Mouse (Mus musculus): ENCODE results near the gene Tgm5. TPM values are rescaled to one million over a fixed set of nuclear protein-coding genes. Genes with fewer than 3 reads are reported as not detected.

Gene Tgm5
- polyA plus RNA-seq, 1 experiment, result not detected

DNA sequence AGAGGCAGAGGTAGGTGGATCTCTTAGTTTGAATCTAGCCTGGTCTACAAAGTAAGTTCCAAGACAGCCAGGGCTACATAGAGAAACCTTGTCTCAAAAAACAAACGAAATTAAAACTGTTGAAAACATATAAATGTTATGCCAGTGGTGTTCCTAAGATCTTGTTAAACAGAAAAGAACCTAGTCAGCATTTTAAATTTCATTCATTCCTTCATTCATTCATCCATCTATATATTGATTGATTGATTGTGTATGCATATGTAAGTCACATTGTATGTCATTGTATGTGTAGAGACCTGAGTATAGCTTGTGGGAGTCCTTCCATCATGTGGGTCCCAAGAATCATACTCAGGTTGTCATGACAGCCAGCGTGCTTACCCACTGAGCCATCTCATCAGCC, 70.1 kb downstream of the Tgm5 start:
- Histone ChIP-seq H3K36me3 (ENCODE audit: control insufficient read depth, insufficient read depth, low read length, poor library complexity, severe bottlenecking) (peaks cover 3% of the 10 kb centered on the region; the same call in 1 of the 2 replicates), H3K4me3 (ENCODE audit: low read depth, low read length) (no peak overlapping the region), H3K27ac (ENCODE audit: insufficient read depth, low read length) (no peak overlapping the region), H3K9me3 (replicated peaks; ENCODE audit: control insufficient read depth, insufficient read depth, low read length, poor library complexity, severe bottlenecking) (0 out of 2 replicates have a peak, but pooled peaks cover 3% of the 10 kb centered on the region), H3K4me1 (ENCODE audit: control insufficient read depth, insufficient read depth, low read length) (no peaks in the 10 kb centered on the region), H3K27me3 (ENCODE audit: control insufficient read depth, insufficient read depth, low read length, poor library complexity, severe bottlenecking) (no peaks in the 10 kb centered on the region), H3K9ac (ENCODE audit: low read depth, poor library complexity, severe bottlenecking) (no peak overlapping the region)
- TF ChIP-seq CTCF (IDR thresholded peaks at IDR 0.05; ENCODE audit: low read depth, low read length) (no peak), EP300 (IDR thresholded peaks at IDR 0.05; ENCODE audit: insufficient read depth, low read depth, low read length) (no peak), POLR2A (IDR thresholded peaks at IDR 0.05; ENCODE audit: insufficient read depth, low read length) (no peak)

DNA sequence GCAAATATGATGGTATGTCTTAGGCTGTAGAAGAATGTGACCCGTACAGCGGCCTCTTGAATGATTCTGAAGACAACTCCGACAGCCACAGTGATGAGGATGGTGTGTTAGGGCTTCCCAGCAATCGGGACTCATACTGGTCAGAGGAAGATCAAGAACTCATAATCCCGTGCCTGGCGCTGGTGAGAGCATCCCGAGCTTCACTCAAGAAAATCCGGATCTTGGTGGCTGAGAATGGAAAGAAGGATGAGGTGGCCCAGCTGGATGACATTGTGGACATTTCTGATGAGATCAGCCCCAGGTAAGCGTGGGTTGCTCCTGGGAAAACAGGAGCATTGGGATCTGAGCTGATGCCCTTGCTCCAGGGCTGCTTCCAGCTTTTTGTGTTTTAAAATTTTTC, 73.0 kb downstream of the Tgm5 start:
- H3K27me3 ChIP-seq (ENCODE audit: control insufficient read depth, insufficient read depth, low read length, poor library complexity, severe bottlenecking), result no peaks in the 10 kb centered on the region
- H3K27ac ChIP-seq (ENCODE audit: insufficient read depth, low read length), result no peak overlapping the region
- TF ChIP-seq CTCF (IDR thresholded peaks at IDR 0.05; ENCODE audit: low read depth, low read length) (no peak), EP300 (IDR thresholded peaks at IDR 0.05; ENCODE audit: insufficient read depth, low read depth, low read length) (no peak), POLR2A (IDR thresholded peaks at IDR 0.05; ENCODE audit: insufficient read depth, low read length) (no peak)
- H3K4me1 ChIP-seq (ENCODE audit: control insufficient read depth, insufficient read depth, low read length), result no peaks in the 10 kb centered on the region
- H3K9ac ChIP-seq (ENCODE audit: low read depth, poor library complexity, severe bottlenecking), result no peak overlapping the region
- no peak overlapping the region for H3K4me3 ChIP-seq (ENCODE audit: low read depth, low read length)
- H3K9me3 ChIP-seq (replicated peaks; ENCODE audit: control insufficient read depth, insufficient read depth, low read length, poor library complexity, severe bottlenecking), result 0 out of 2 replicates have a peak, but pooled peaks cover under 1% of the 10 kb centered on the region
- H3K36me3 ChIP-seq (ENCODE audit: control insufficient read depth, insufficient read depth, low read length, poor library complexity, severe bottlenecking), result peaks cover 3% of the 10 kb centered on the region; the same call in 1 of the 2 replicates

DNA sequence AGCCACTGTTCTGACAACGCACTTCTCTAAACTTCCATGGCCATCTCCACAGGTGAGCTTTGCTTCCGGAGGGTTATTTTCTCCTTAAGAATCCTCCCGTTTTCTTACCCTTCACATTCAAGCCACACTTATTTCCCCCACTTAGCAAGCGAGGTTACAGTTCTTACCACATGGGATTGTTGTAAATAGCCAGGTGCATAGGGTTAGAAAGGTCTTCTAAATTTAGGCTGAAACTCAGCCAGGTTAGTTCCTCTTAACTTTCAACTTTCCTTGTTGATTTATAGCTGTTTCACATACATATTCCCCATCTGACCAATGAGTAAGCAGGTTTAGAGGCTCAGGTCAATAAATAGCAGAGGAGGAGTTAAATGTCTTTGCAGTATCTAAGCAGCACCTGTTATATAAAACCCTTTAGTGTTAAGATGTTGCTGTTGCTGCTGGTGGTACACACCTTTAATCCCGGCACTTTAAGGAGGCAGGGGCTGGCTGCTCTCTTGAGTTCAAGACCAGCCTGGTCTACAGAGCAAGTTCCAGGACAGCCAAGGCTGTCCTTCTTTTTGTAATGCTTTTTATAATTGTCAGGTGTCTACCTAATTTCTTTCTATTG, 76.5 kb downstream of the Tgm5 start:
- TF ChIP-seq CTCF (IDR thresholded peaks at IDR 0.05; ENCODE audit: low read depth, low read length) (no peak), POLR2A (IDR thresholded peaks at IDR 0.05; ENCODE audit: insufficient read depth, low read length) (no peak), EP300 (IDR thresholded peaks at IDR 0.05; ENCODE audit: insufficient read depth, low read depth, low read length) (no peak)
- Histone ChIP-seq H3K27me3 (ENCODE audit: control insufficient read depth, insufficient read depth, low read length, poor library complexity, severe bottlenecking) (no peaks in the 10 kb centered on the region), H3K9ac (ENCODE audit: low read depth, poor library complexity, severe bottlenecking) (peak overlapping the region; percentile 40), H3K4me1 (ENCODE audit: control insufficient read depth, insufficient read depth, low read length) (no peaks in the 10 kb centered on the region), H3K4me3 (ENCODE audit: low read depth, low read length) (peak overlapping the region; percentile 93), H3K36me3 (ENCODE audit: control insufficient read depth, insufficient read depth, low read length, poor library complexity, severe bottlenecking) (no peaks in the 10 kb centered on the region), H3K9me3 (replicated peaks; ENCODE audit: control insufficient read depth, insufficient read depth, low read length, poor library complexity, severe bottlenecking) (no peaks in the 10 kb centered on the region), H3K27ac (ENCODE audit: insufficient read depth, low read length) (no peak overlapping the region)

DNA sequence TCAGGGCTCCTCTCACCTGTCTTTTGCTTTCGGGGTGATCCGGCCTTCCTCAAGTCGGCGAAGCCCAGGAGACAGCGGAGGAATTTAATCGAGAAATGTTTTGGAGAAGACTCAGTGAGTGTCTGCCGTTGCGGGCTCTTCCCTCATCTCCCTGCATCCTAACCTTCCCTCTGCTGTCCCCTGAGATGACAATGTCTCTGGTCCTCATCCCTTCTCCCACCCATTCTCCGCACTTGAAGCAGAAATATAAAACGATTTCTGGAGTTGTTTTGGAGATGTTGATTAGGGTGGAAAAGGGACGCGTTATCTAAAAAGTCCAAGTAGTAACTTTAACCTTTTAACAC, 77.0 kb downstream of the Tgm5 start:
- no peaks in the 10 kb centered on the region for H3K27me3 ChIP-seq (ENCODE audit: control insufficient read depth, insufficient read depth, low read length, poor library complexity, severe bottlenecking)
- H3K9me3 ChIP-seq (replicated peaks; ENCODE audit: control insufficient read depth, insufficient read depth, low read length, poor library complexity, severe bottlenecking), result no peaks in the 10 kb centered on the region
- peak overlapping the region; percentile 93 for H3K4me3 ChIP-seq (ENCODE audit: low read depth, low read length)
- H3K4me1 ChIP-seq (ENCODE audit: control insufficient read depth, insufficient read depth, low read length), result no peaks in the 10 kb centered on the region
- H3K9ac ChIP-seq (ENCODE audit: low read depth, poor library complexity, severe bottlenecking), result peak overlapping the region; percentile 40
- no peaks in the 10 kb centered on the region for H3K36me3 ChIP-seq (ENCODE audit: control insufficient read depth, insufficient read depth, low read length, poor library complexity, severe bottlenecking)
- TF ChIP-seq POLR2A (IDR thresholded peaks at IDR 0.05; ENCODE audit: insufficient read depth, low read length), result no peak
- H3K27ac ChIP-seq (ENCODE audit: insufficient read depth, low read length), result no peak overlapping the region

DNA sequence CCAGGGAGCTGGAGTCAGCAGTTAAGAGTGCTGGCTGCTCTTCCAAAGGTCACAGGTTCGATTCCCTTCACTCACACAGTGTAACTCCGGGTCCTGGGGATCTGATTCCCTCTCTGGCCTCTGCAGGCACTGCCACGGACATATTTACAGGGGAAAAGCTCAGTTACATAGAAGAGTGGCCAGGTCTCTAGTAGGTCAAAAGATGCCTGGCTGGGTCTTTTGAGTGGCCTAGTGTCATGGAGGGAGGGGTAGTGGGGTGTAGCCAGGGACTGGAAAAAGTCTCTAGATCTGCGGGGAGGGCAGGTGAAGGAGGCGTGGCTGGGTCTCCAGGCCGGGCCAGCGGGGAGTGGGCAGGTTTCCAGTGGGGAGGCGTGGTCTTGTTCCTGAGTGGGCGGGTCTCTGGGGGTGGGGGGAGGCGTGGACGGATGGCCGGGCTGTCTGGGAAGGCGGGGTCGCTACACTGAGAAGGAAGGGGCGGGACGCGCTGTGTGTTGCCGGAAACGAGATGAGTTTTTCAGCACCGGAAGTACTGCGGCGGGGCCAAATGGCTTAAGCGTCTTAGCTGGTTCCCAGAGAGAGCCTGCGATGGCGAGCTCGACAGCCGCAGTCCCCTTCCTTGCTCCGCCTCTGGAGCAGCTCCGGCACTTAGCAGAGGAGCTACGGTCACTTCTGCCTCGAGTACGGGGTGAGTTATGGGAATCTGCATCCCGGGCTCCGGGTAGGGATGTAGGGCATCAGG, 77.5 kb downstream of the Tgm5 start, which contains the start of gene Ccndbp1:
TSS of gene Ccndbp1 (plus strand) at position 479 of the 739 bp plus-strand sequence.
- Histone ChIP-seq H3K27me3 (ENCODE audit: control insufficient read depth, insufficient read depth, low read length, poor library complexity, severe bottlenecking) (no peaks in the 10 kb centered on the region), H3K9ac (ENCODE audit: low read depth, poor library complexity, severe bottlenecking) (peak within 1 kb of the TSS; percentile 40), H3K9me3 (replicated peaks; ENCODE audit: control insufficient read depth, insufficient read depth, low read length, poor library complexity, severe bottlenecking) (no peaks in the 10 kb centered on the region), H3K27ac (ENCODE audit: insufficient read depth, low read length) (no peak within 1 kb of the TSS), H3K36me3 (ENCODE audit: control insufficient read depth, insufficient read depth, low read length, poor library complexity, severe bottlenecking) (no peaks in the 10 kb centered on the region), H3K4me1 (ENCODE audit: control insufficient read depth, insufficient read depth, low read length) (no peaks in the 10 kb centered on the region), H3K4me3 (ENCODE audit: low read depth, low read length) (peak within 1 kb of the TSS; percentile 93)
- TF ChIP-seq EP300 (IDR thresholded peaks at IDR 0.05; ENCODE audit: insufficient read depth, low read depth, low read length) (peak; percentile 20; the same call in 1 of the 2 replicates), CTCF (IDR thresholded peaks at IDR 0.05; ENCODE audit: low read depth, low read length) (no peak), POLR2A (IDR thresholded peaks at IDR 0.05; ENCODE audit: insufficient read depth, low read length) (peak; percentile 36)

DNA sequence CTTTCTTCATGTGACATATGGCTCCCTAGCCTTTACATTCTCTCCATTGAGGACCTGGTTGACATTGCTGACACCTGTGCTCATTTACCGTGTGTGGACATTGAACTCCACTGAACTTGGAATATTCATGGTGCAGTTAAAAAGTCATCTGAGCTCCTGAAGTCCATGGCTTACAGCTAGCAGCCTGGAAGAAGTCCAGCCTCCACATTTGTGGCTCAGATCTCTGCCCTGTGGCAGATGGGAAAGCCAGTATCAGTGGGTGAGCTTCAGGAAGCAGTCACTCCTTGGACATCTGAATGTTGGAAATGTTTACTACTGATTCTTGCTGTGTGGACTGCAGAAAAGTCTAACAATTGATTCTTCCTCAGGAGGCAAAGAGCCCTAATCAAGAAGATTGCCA, 78.7 kb downstream of the Tgm5 start:
- Histone ChIP-seq H3K4me1 (ENCODE audit: control insufficient read depth, insufficient read depth, low read length) (no peaks in the 10 kb centered on the region), H3K4me3 (ENCODE audit: low read depth, low read length) (no peak overlapping the region), H3K27me3 (ENCODE audit: control insufficient read depth, insufficient read depth, low read length, poor library complexity, severe bottlenecking) (no peaks in the 10 kb centered on the region), H3K27ac (ENCODE audit: insufficient read depth, low read length) (no peak overlapping the region), H3K9me3 (replicated peaks; ENCODE audit: control insufficient read depth, insufficient read depth, low read length, poor library complexity, severe bottlenecking) (no peaks in the 10 kb centered on the region), H3K36me3 (ENCODE audit: control insufficient read depth, insufficient read depth, low read length, poor library complexity, severe bottlenecking) (no peaks in the 10 kb centered on the region), H3K9ac (ENCODE audit: low read depth, poor library complexity, severe bottlenecking) (no peak overlapping the region)
- TF ChIP-seq EP300 (IDR thresholded peaks at IDR 0.05; ENCODE audit: insufficient read depth, low read depth, low read length) (no peak), CTCF (IDR thresholded peaks at IDR 0.05; ENCODE audit: low read depth, low read length) (no peak), POLR2A (IDR thresholded peaks at IDR 0.05; ENCODE audit: insufficient read depth, low read length) (no peak)

All from ES-Bruce4 (cell line).